In genomic region chr11:6443727-6444076, GRCm38 (mm10) we compare ENCODE assay signal across 8 mouse cellular contexts. TPM values are rescaled to one million over a fixed set of nuclear protein-coding genes. Genes with fewer than 3 reads are reported as not detected.
DNase-seq lines count a peak whose midpoint lies in the region; ATAC-seq and TF ChIP-seq lines count a peak whose summit lies in the region.

No protein-coding gene starts in this region.

- ATAC-seq in liver, embryonic 11.5 days (replicated peaks; ENCODE audit: low FRiP score) = no peak

- intact Hi-C loops in gastrocnemius, adult 2 months (cut with DNase I) = loop anchor here (2.0 kb wide), 1 partner anchor 31 kb away; the partner anchor contains the start of gene Purb
- intact Hi-C loops in gastrocnemius, postnatal 36 days (cut with DNase I) = no loop called here

- H3K4me3 ChIP-seq in gastrocnemius, adult 2 months = peak overlapping the region; percentile 87
- H3K4me3 ChIP-seq in testis, adult 2 months (ENCODE audit: control insufficient read depth, low read depth, low read length) = peak overlapping the region; percentile 94
- H3K4me3 ChIP-seq in liver, embryonic 11.5 days (ENCODE audit: low read depth, low read length) = peak overlapping the region; percentile 72

- TF ChIP-seq POLR2A in testis, adult 2 months (IDR thresholded peaks at IDR 0.05; ENCODE audit: control insufficient read depth, low read depth, low read length) = no peak; the same call in 1 of the 2 replicates

- peak overlapping the region; percentile 78 for H3K9ac ChIP-seq in liver, embryonic 11.5 days (ENCODE audit: low read depth, low read length)

- peaks cover 4% of the 10 kb centered on the region; the same call in 1 of the 2 replicates for H3K4me1 ChIP-seq in testis, adult 2 months (ENCODE audit: control insufficient read depth, insufficient read depth, low read length)
- 0 out of 2 replicates have a peak, but pooled peaks cover 5% of the 10 kb centered on the region for H3K4me1 ChIP-seq in liver, embryonic 11.5 days (replicated peaks; ENCODE audit: control insufficient read depth, insufficient read depth, low read length)

- no peak for DNase-seq in gastrocnemius, adult 2 months
- DNase-seq in gastrocnemius, postnatal 36 days = no peak
- DNase-seq in testis, postnatal 14 days (ENCODE audit: low spot score) = no peak
- no peak for DNase-seq in liver, embryonic 11.5 days (ENCODE audit: low spot score)
- no peak for DNase-seq in right cerebral cortex, adult 18-20 months
- DNase-seq in cerebellum, postnatal 25 days = no peak
- no peak for DNase-seq in spleen, adult 18-20 months

- H3K27me3 ChIP-seq in testis, adult 2 months (ENCODE audit: control insufficient read depth, insufficient read depth, low read length) = no peaks in the 10 kb centered on the region
- H3K27me3 ChIP-seq in liver, embryonic 11.5 days (replicated peaks; ENCODE audit: control insufficient read depth, insufficient read depth, low read length) = no peaks in the 10 kb centered on the region

- no peaks in the 10 kb centered on the region for H3K9me3 ChIP-seq in liver, embryonic 11.5 days (ENCODE audit: control insufficient read depth, low read length)

- no peak for TF ChIP-seq CTCF in gastrocnemius, adult 2 months (IDR thresholded peaks at IDR 0.05)
- no peak for TF ChIP-seq CTCF in testis, adult 2 months (IDR thresholded peaks at IDR 0.05; ENCODE audit: control insufficient read depth, insufficient read depth, insufficient replicate concordance, low read depth, low read length)

- peak overlapping the region; percentile 76 for H3K4me2 ChIP-seq in liver, embryonic 11.5 days

- peak overlapping the region; percentile 95 for H3K27ac ChIP-seq in gastrocnemius, adult 2 months
- peak overlapping the region; percentile 91 for H3K27ac ChIP-seq in testis, adult 2 months (ENCODE audit: control insufficient read depth, insufficient read depth, low read depth, low read length)
- H3K27ac ChIP-seq in liver, embryonic 11.5 days (ENCODE audit: low read depth, low read length) = peak overlapping the region; percentile 83

- H3K36me3 ChIP-seq in testis, adult 2 months (ENCODE audit: control insufficient read depth, insufficient read depth, low read length) = no peaks in the 10 kb centered on the region; the same call in 1 of the 2 replicates
- H3K36me3 ChIP-seq in liver, embryonic 11.5 days (ENCODE audit: control insufficient read depth, insufficient read depth, low read length) = no peaks in the 10 kb centered on the region

- WGBS in liver, embryonic 11.5 days = 1% methylated on average over 10 of the region's 10 CpGs

RNA-seq across cellular contexts. Expression of gene H2afv, which starts 0.5 kb away (rescaled TPM):
- total RNA-seq in gastrocnemius, adult 2 months (2021) = 10 to 100 TPM; 44.2 to 70.3 TPM
- 10 to 100 TPM; 36.4 to 49.2 TPM for total RNA-seq in gastrocnemius, postnatal 36 days (2021)
- 26.2 and 30.5 TPM in 2 replicates for polyA plus RNA-seq in testis, adult 2 months (2012; rRNA removed)
- polyA plus RNA-seq in liver, embryonic 11.5 days (2014; fragmentation: Nextera tagmentation; extraction: Ambion mirVana) = 242 and 254 TPM in 2 replicates

RNA-seq across cellular contexts. Expression of gene Ppia, which starts 28.5 kb away (rescaled TPM):
- 100 to 1,000 TPM; 205 to 209 TPM for total RNA-seq in gastrocnemius, adult 2 months (2021)
- 100 to 1,000 TPM; 206 to 211 TPM for total RNA-seq in gastrocnemius, postnatal 36 days (2021)
- 609 and 709 TPM in 2 replicates for polyA plus RNA-seq in testis, adult 2 months (2012; rRNA removed)
- polyA plus RNA-seq in liver, embryonic 11.5 days (2014; fragmentation: Nextera tagmentation; extraction: Ambion mirVana) = 5,363 and 5,401 TPM in 2 replicates

RNA-seq across cellular contexts. Expression of gene Purb, which starts 32.0 kb away (rescaled TPM):
- 10 to 100 TPM; 19.9 to 23.5 TPM for total RNA-seq in gastrocnemius, adult 2 months (2021)
- 10 to 100 TPM; 19.7 to 20.7 TPM for total RNA-seq in gastrocnemius, postnatal 36 days (2021)
- 5.6 and 6.0 TPM in 2 replicates for polyA plus RNA-seq in testis, adult 2 months (2012; rRNA removed)
- 13.2 and 13.7 TPM in 2 replicates for polyA plus RNA-seq in liver, embryonic 11.5 days (2014; fragmentation: Nextera tagmentation; extraction: Ambion mirVana)

RNA-seq across cellular contexts. Expression of gene Zmiz2, which starts 54.8 kb away (rescaled TPM):
- 10 to 100 TPM; 45.4 to 52.0 TPM for total RNA-seq in gastrocnemius, adult 2 months (2021)
- 10 to 100 TPM; 41.1 to 53.3 TPM for total RNA-seq in gastrocnemius, postnatal 36 days (2021)
- 159 and 160 TPM in 2 replicates for polyA plus RNA-seq in testis, adult 2 months (2012; rRNA removed)
- 11.5 and 12.7 TPM in 2 replicates for polyA plus RNA-seq in liver, embryonic 11.5 days (2014; fragmentation: Nextera tagmentation; extraction: Ambion mirVana)
